Mouse (Mus musculus) bone marrow macrophage, adult 2 months (primary cell): ENCODE measurements at regions not wholly inside any gene's neighbourhood (a gene's known extent, or its start where the extent isn't known, plus 50 kb on each side); places are given as distances from the start of the nearest gene placed in this dataset.

Source experiments
- CTCF ChIP-seq: IDR thresholded peaks from 2 replicates; pipeline ENCODE4 v1.5.1; 2012; ENCODE audit warnings: low read depth, mild to moderate bottlenecking, low read length, moderate library complexity
- POLR2A ChIP-seq: IDR thresholded peaks from 2 replicates; pipeline ENCODE4 v1.6.1; 2012; ENCODE audit warnings: mild to moderate bottlenecking, low read depth, low read length, borderline replicate concordance

DNA sequence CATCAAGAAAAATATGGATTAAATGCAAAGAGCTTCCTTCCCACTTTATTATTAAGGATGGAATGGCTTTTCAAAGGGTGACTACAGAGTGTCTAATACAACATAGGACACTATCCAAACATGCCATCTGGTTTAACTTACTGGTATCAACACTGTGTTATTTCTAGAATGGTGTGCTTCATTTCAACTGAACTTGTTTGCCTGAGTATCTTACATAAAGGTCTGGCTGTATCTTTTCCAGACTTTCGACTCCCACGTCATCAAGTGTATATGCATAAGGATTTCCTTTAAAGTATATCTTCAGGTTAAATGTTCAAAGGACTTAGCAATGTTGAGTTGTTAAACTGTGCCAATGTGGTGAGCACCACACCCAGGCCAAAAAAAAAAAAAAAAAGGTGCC, 169.6 kb upstream of the Slc7a11 start:
- TF ChIP-seq CTCF (no peak), POLR2A (no peak)
